Mouse (Mus musculus): Measurements from ENCODE around the gene Cdkn2aip.

DNA sequence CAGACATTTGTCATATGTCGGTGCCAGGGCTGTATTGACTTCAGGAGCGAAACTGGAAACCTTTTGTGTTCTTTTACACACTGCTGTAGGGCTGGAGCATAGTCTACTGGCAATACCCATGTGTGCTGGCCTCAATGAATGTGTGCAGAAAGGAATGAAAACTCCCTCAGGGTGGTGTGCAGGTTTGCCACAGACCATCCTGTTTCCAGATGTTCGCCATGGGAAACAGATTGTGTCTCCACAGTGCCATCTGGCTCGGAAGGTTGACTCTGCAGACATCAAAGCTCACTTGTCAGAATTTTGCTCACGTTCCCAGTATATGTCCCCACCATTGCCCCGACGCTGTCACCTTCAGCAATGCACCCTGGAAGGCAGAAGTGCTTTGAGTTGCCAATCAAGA lies 23.4 kb upstream of the Cdkn2aip start:
- no peak for TF ChIP-seq POLR2A (IDR thresholded peaks at IDR 0.05; ENCODE audit: insufficient read depth, low read depth, low read length)
- no peak for TF ChIP-seq CTCF (IDR thresholded peaks at IDR 0.05; ENCODE audit: insufficient read depth, low read depth, low read length)

All from olfactory bulb, adult 2 months (tissue).